Mouse (Mus musculus) urinary bladder, postnatal 25 days (tissue): ENCODE measurements around the gene Adssl1.

Experiments used
- DNase-seq: peaks from one replicate; pipeline ENCODE4 v3.0.0; 2022; ENCODE audit warnings: low spot score

The Adssl1 gene

GRCm38 (mm10) chr12:112621900-112622299, 2.1 kb downstream of the Adssl1 start:
- no peak for DNase-seq

- peak; percentile 72 for DNase-seq
These were observed 3.9 kb downstream of the Adssl1 start for GRCm38 (mm10) chr12:112623742-112624141.

GRCm38 (mm10) chr12:112625700-112626099, 5.9 kb downstream of the Adssl1 start:
- no peak for DNase-seq

- no peak for DNase-seq
These were observed 6.6 kb downstream of the Adssl1 start for GRCm38 (mm10) chr12:112626455-112626854.

- DNase-seq, result no peak
These were observed 7.4 kb downstream of the Adssl1 start for GRCm38 (mm10) chr12:112627097-112627881.

- no peak for DNase-seq
These were observed 8.4 kb downstream of the Adssl1 start for GRCm38 (mm10) chr12:112628197-112628596.

GRCm38 (mm10) chr12:112628928-112629721, 9.3 kb downstream of the Adssl1 start:
- peak; percentile 46 for DNase-seq

- DNase-seq, result no peak
These were observed 10.2 kb downstream of the Adssl1 start for GRCm38 (mm10) chr12:112630029-112630428.

GRCm38 (mm10) chr12:112630796-112631195, 11.0 kb downstream of the Adssl1 start:
- DNase-seq, result no peak

GRCm38 (mm10) chr12:112631472-112631871, 11.6 kb downstream of the Adssl1 start:
- no peak for DNase-seq

- no peak for DNase-seq
These were observed 12.4 kb downstream of the Adssl1 start for GRCm38 (mm10) chr12:112632084-112632777.

- DNase-seq, result no peak
These were observed 13.1 kb downstream of the Adssl1 start for GRCm38 (mm10) chr12:112632907-112633306.

GRCm38 (mm10) chr12:112633686-112634085, 13.8 kb downstream of the Adssl1 start:
- no peak for DNase-seq

- DNase-seq, result no peak
These were observed 19.7 kb downstream of the Adssl1 start for GRCm38 (mm10) chr12:112639526-112639925.

GRCm38 (mm10) chr12:112643126-112643525, 23.3 kb downstream of the Adssl1 start:
- no peak for DNase-seq

- DNase-seq, result peak; percentile 95
These were observed 24.5 kb downstream of the Adssl1 start, which contains the start of gene Siva1 for GRCm38 (mm10) chr12:112644180-112644854. TSS of gene Siva1 (plus strand) at chr12:112644679.

- DNase-seq, result no peak
These were observed 25.1 kb downstream of the Adssl1 start for GRCm38 (mm10) chr12:112644855-112645506.

GRCm38 (mm10) chr12:112646139-112646538, 26.3 kb downstream of the Adssl1 start:
- DNase-seq, result no peak

GRCm38 (mm10) chr12:112648081-112648480, 28.2 kb downstream of the Adssl1 start:
- no peak for DNase-seq

GRCm38 (mm10) chr12:112651778-112652439, 32.1 kb downstream of the Adssl1 start:
- no peak for DNase-seq
